Mouse (Mus musculus): ENCODE data around the gene Gm572. TPM values are rescaled to one million over a fixed set of nuclear protein-coding genes. Genes with fewer than 3 reads are reported as not detected.

Gm572 gene
- 1 to 10 TPM; 5.2 to 5.3 TPM for total RNA-seq (2021)
- long read RNA-seq, experiment 1 = 0 reads
- long read RNA-seq, experiment 2, partial matches to known transcripts = 0 of 2 reads
- long read RNA-seq, experiment 2, other reads (novel, unspliced or antisense) = 2 of 2 reads

GRCm38 (mm10) chr4:148643291-148644156, at the start of gene Gm572:
TSS of gene Gm572 (plus strand) at chr4:148643317.
- no peak for DNase-seq

GRCm38 (mm10) chr4:148593996-148594395, 49.1 kb upstream of the Gm572 start:
- DNase-seq = no peak

GRCm38 (mm10) chr4:148595916-148596315, 47.2 kb upstream of the Gm572 start:
- DNase-seq = no peak

- DNase-seq = no peak
Observed at GRCm38 (mm10) chr4:148596731-148597130, 46.4 kb upstream of the Gm572 start.

GRCm38 (mm10) chr4:148598826-148599225, 44.3 kb upstream of the Gm572 start:
- DNase-seq = no peak

GRCm38 (mm10) chr4:148600316-148600715, 42.8 kb upstream of the Gm572 start:
- no peak for DNase-seq

GRCm38 (mm10) chr4:148601871-148602270, 41.2 kb upstream of the Gm572 start:
- DNase-seq = no peak

- DNase-seq = no peak
Observed at GRCm38 (mm10) chr4:148602357-148603120, 40.6 kb upstream of the Gm572 start, which contains the start of gene Masp2. TSS of gene Masp2 (plus strand) at chr4:148602554.

GRCm38 (mm10) chr4:148603376-148604139, 39.6 kb upstream of the Gm572 start:
- no peak for DNase-seq

GRCm38 (mm10) chr4:148604141-148604540, 39.0 kb upstream of the Gm572 start:
- no peak for DNase-seq

GRCm38 (mm10) chr4:148604541-148605165, 38.5 kb upstream of the Gm572 start:
- no peak for DNase-seq

- no peak for DNase-seq
Observed at GRCm38 (mm10) chr4:148607758-148608157, 35.4 kb upstream of the Gm572 start.

- DNase-seq = no peak
Observed at GRCm38 (mm10) chr4:148609805-148610204, 33.3 kb upstream of the Gm572 start.

- no peak for DNase-seq
Observed at GRCm38 (mm10) chr4:148610631-148611364, 32.3 kb upstream of the Gm572 start.

GRCm38 (mm10) chr4:148612557-148612956, 30.6 kb upstream of the Gm572 start:
- DNase-seq = no peak

- DNase-seq = no peak
Observed at GRCm38 (mm10) chr4:148613738-148614137, 29.4 kb upstream of the Gm572 start.

- DNase-seq = no peak
Observed at GRCm38 (mm10) chr4:148619805-148620204, 23.3 kb upstream of the Gm572 start.

GRCm38 (mm10) chr4:148620718-148621117, 22.4 kb upstream of the Gm572 start:
- no peak for DNase-seq

- no peak for DNase-seq
Observed at GRCm38 (mm10) chr4:148622485-148622884, 20.6 kb upstream of the Gm572 start.

- no peak for DNase-seq
Observed at GRCm38 (mm10) chr4:148623609-148624008, 19.5 kb upstream of the Gm572 start.

- DNase-seq = no peak
Observed at GRCm38 (mm10) chr4:148625010-148625409, 18.1 kb upstream of the Gm572 start.
